Mouse (Mus musculus): ENCODE results near the gene Klk8.

Klk8 gene

GRCm38 (mm10) chr7:43797333-43797769 lies at the start of gene Klk8:
Klk8 (plus strand) TSS chr7:43797577.
- peak in 1 of 2 experiments; percentile 26 for DNase-seq (ENCODE audit: low spot score in 2 of 2)

- no peak for DNase-seq (ENCODE audit: low spot score in 2 of 2)
These were observed 49.6 kb upstream of the Klk8 start for GRCm38 (mm10) chr7:43747788-43748187.

DNA sequence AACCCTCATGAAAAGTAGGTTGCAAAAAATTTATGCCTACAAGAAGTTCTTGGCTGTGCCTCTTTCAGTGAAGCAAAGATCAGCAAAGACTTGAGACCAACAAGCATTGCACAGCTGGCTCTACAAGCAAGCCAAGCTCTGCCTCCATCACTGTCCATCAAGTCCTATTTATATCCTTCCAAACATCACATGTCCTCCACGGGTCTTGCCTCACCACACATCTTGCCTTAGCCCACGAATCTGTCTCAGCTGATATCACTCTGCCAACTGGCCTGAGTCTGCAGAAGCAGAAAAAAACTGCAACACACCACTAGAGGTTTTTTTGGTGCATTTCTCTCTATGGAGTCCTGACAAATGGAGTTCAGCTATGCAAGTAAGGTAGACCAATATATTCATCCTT lies 44.6 kb upstream of the Klk8 start:
- no peak for DNase-seq (ENCODE audit: low spot score in 2 of 2)

DNA sequence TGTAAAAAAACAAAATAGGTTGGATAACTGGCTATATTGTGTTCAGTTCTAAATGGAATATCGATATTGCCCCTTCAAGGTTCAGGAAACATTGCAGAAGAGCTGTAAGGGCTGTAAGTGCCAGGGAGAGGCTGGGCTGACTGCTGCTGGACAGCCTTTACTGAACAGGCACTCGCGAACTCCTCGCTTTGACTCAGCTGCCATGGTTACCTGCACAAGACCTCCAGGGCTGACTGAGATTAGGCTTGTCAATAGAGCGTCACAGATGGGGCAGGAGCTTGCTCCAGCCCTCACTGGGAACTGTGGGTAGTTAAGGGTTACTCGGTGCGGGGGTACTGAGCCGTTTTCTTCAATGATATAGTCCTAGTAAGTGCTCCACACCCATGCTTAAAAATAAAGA lies 30.9 kb upstream of the Klk8 start:
- no peak for DNase-seq (ENCODE audit: low spot score in 2 of 2)

- no peak for DNase-seq (ENCODE audit: low spot score in 2 of 2)
These were observed 28.8 kb upstream of the Klk8 start, which contains the start of gene Klk12 for GRCm38 (mm10) chr7:43768597-43768996. Klk12 (plus strand) TSS chr7:43768897.

GRCm38 (mm10) chr7:43769636-43770035 lies 27.7 kb upstream of the Klk8 start:
- no peak for DNase-seq (ENCODE audit: low spot score in 2 of 2)

- DNase-seq (ENCODE audit: low spot score in 2 of 2), result no peak
These were observed 26.7 kb upstream of the Klk8 start for GRCm38 (mm10) chr7:43770701-43771100.

DNA sequence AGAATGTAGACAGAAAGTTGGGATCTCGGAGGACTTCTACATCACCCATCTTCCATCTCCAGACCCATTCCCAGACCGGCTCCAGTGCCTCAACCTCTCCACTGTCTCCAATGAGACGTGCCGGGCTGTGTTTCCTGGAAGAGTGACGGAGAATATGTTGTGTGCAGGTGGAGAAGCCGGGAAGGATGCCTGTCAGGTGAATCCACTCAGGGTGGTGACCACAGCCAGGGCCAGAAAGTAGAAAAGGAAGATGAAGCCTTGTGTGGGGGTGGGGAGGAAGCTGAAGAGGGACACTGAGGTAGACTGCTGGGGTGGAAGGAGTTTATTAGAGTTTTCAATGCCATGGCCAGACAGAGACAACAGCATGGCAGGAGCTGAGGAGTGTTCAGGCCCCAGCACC lies 25.5 kb upstream of the Klk8 start:
- DNase-seq (ENCODE audit: low spot score in 2 of 2), result no peak

- no peak for DNase-seq (ENCODE audit: low spot score in 2 of 2)
These were observed 24.5 kb upstream of the Klk8 start for GRCm38 (mm10) chr7:43772901-43773300.

DNA sequence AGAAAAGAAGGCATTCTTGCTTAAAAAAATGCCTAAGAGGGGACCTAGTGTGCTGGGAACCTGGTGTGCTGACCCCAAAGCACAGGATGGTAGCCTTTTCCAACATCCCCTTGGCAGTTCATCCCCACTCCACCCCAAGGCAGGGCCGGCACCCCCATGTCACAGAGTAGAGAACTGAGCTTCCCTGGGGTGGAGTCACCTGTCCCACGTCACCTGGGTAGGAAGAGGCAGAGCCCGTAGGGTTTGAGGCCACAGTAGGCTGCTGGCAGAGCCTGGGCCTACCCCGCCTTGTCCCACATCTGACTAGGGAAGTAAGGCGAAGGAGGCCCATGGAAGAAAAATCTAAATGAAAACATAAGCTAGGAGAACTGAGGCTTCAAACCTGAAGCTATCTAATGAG lies 23.0 kb upstream of the Klk8 start, which contains the start of gene Klk11:
Gene Klk11 (plus strand): TSS at position 241 of the 400 bp plus-strand sequence.
- no peak for DNase-seq (ENCODE audit: low spot score in 2 of 2)

DNA sequence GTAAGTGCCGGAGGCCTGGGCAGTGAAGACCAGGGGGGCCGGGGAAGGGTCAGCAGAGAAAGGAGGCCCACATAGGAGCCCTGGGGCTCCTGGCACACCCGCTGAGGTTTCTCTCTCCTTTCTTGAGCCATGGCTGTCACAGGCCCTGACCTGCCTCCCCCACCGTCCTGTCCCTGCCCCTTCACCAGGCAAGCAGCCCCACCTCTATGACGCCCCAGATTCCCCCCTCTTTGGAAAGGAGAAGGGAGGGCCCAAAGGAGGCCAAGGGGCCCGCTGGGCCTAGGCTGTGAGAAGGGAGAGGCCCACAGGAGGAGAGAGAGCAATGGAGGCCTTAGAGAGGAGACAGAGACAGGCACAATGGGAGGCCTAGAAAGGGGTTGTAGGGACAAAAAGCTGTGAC lies 22.6 kb upstream of the Klk8 start:
- no peak for DNase-seq (ENCODE audit: low spot score in 2 of 2)

GRCm38 (mm10) chr7:43775311-43776057 lies 21.9 kb upstream of the Klk8 start:
- DNase-seq (ENCODE audit: low spot score in 2 of 2), result no peak

- DNase-seq (ENCODE audit: low spot score in 2 of 2), result no peak
These were observed 20.9 kb upstream of the Klk8 start for GRCm38 (mm10) chr7:43776506-43776905.

GRCm38 (mm10) chr7:43777423-43777822 lies 20.0 kb upstream of the Klk8 start:
- no peak for DNase-seq (ENCODE audit: low spot score in 2 of 2)

GRCm38 (mm10) chr7:43778176-43778970 lies 19.0 kb upstream of the Klk8 start:
- DNase-seq (ENCODE audit: low spot score in 2 of 2), result no peak

DNA sequence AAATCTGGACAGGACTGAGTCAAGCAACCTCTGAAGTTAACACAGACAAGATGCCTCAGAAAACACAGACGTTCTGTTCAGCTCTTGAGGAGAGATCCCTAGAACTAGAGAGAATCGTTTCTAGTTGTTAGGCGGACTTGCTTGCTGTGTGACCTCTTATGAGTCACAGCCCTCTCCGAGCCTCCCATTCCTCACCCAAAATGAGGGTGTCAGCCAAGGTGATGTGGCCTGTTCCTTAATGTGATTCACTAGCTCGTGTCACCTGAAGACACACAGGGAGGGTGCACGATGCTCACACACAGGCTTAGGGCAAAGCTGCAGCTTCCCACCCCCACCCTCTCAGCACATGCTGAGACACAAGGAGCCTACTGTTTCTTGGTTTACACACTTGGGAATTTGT lies 17.1 kb upstream of the Klk8 start:
- DNase-seq (ENCODE audit: low spot score in 2 of 2), result no peak

DNA sequence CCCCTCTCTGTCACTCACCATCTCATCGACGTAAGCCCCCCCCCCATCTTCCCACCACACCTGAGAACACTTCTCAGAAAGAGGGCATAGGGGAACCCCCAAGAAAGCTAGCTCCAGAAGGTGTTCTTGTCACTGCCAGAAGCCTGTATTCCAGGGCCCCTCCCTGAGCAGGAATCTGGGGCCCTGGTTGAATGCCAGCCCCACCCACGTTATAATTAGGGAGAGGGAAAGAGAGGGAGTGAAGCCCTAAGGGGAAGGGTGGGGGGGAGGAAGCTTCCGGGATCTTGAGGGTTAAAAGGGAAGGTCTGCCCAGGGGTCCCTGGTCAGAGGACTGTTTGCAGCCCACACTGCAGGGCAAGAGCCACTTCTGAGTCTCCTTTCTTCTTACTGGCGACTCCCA lies 16.6 kb upstream of the Klk8 start, which contains the start of gene Klk10:
Gene Klk10 (plus strand): TSS at position 290 of the 400 bp plus-strand sequence.
- no peak for DNase-seq (ENCODE audit: low spot score in 2 of 2)

DNA sequence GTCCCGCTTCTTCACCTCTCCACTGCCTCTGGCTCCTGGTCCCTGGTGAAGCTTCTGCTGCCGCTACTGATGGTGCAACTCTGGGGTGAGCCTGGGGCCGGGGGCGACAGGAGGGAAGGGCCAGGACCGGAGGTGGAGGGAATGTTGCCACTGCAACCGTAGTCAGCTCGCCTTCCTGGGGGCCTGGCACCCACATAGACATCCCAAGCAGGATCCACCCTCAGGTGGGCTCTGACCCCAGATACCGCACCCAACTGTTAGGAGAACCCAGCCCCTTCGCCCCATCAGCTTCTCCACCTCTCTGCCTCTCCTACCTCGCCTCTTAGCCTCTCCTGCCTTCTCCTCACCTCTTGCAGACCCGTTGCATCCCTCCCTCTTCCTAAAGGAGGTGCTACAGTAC lies 15.8 kb upstream of the Klk8 start:
- DNase-seq (ENCODE audit: low spot score in 2 of 2), result no peak

- peak; percentile 39 to 61 for DNase-seq (ENCODE audit: low spot score in 2 of 2)
These were observed 14.8 kb upstream of the Klk8 start for GRCm38 (mm10) chr7:43782275-43783265.

DNA sequence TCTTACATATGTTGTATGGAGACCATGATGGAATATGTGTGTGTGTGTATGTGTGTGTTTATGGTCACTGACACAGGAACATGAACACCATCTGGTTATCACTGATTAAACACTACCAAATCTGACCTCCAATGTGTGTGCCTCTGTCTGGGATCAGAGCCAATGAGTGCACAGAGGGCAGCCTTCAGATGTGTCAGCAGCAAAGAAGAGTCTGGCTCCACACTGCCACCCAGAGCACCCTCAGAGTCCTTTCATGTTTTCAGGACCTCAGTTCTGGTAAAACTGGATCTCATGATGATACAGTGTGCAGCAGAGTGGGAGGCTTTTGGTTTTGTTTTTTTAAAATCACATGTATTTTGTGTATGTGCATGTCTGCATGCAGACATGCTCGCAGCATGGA lies 12.1 kb upstream of the Klk8 start:
- DNase-seq (ENCODE audit: low spot score in 2 of 2), result no peak

DNA sequence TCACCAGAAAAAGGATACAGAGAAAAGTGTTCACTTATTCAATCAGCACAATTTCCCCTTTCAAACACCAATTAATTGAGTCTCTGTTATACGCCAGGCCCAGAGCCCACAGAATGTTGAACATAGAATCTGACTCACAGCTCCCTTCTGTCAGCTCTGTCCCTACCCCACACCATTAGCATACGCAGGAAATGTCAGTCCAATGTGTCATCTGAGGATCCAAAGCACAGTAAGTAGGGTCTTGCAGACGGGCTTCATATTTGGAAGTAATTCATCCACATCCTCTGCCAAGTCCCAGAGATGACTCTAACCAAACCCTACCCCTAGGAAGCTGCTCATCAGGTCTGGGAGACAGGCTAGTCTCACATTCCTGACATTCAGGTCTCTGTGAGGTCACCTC lies 9.3 kb upstream of the Klk8 start:
- no peak for DNase-seq (ENCODE audit: low spot score in 2 of 2)

- DNase-seq (ENCODE audit: low spot score in 2 of 2), result no peak
These were observed 8.1 kb upstream of the Klk8 start for GRCm38 (mm10) chr7:43789295-43789694.

Data from natural killer cell, adult 2 months (primary cell).